Mouse (Mus musculus) bone marrow, adult 2 months (tissue): ENCODE measurements at regions not wholly inside any gene's neighbourhood (a gene's known extent, or its start where the extent isn't known, plus 50 kb on each side); places are given as distances from the start of the nearest gene placed in this dataset.

Experiments
- CTCF ChIP-seq: fragments of 200-500 bp; IDR thresholded peaks from 2 replicates; pipeline ENCODE4 v1.5.1; 2011; ENCODE audit warnings: low read length, control low read depth; ENCODE audit not compliant: control insufficient read depth, insufficient read depth
- POLR2A ChIP-seq: fragments of 200-500 bp; IDR thresholded peaks from 2 replicates; pipeline ENCODE4 v1.6.1; 2011; ENCODE audit warnings: low read depth, mild to moderate bottlenecking, control low read depth, low read length, borderline replicate concordance; ENCODE audit not compliant: control insufficient read depth

DNA sequence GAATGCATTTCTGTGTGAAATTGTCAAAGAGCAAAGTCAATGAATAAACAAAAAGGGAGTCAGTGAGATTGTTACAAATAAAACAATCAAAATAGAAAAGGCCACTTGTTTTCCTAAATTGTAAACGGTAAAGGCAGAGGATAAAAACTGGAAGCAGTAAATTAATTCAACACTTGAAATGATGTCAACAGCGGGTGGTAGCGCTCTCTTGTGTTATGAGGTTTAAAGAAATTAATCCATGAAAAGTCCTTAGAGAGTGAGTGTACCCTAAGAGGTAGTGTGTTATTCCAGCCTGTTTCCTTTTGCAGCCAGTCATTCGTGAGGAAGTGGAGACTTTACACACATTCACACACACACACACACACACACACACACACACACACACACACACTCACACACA is 73.2 kb upstream of the Zc3h12c start:
- TF ChIP-seq CTCF (no peak), POLR2A (no peak)
